Mouse (Mus musculus): ENCODE results near the gene Osbpl10.

- TF ChIP-seq MXI1 (IDR thresholded peaks at IDR 0.05; ENCODE audit: low read depth, low read length) (no peak), CHD1 (IDR thresholded peaks at IDR 0.05; ENCODE audit: low read depth, low read length) (no peak), JUN (IDR thresholded peaks at IDR 0.05; ENCODE audit: insufficient read depth, low read depth, low read length) (no peak), POLR2A (IDR thresholded peaks at IDR 0.05; ENCODE audit: low read depth, low read length) (no peak), UBTF (IDR thresholded peaks at IDR 0.05; ENCODE audit: low read depth, low read length) (no peak)
These were observed 231.4 kb downstream of the Osbpl10 start for GRCm38 (mm10) chr9:115209737-115210136.

Measured in CH12.LX (cell line).